Mouse (Mus musculus) adrenal gland, postnatal 10 days (tissue): ENCODE results near the gene Lrrc27. TPM values are rescaled to one million over a fixed set of nuclear protein-coding genes. Genes with fewer than 3 reads are reported as not detected.

Experiments used
- DNase-seq: peaks from one replicate; pipeline ENCODE4 v3.0.0; 2021; ENCODE audit warnings: mixed read lengths
- total RNA-seq, 2 experiments: library from RNA; stranded (reverse); gene quantifications; 2 replicates each; pipeline ENCODE4 v1.2.3; 2021

Lrrc27 gene
- total RNA-seq, 2 experiments from 2014 or later: 3.9 to 7.7 TPM

- no peak for DNase-seq
Observed at GRCm38 (mm10) chr7:139275586-139275985, 62.8 kb downstream of the Lrrc27 start.

GRCm38 (mm10) chr7:139276150-139276549 is 63.4 kb downstream of the Lrrc27 start:
- no peak for DNase-seq

- DNase-seq: no peak
Observed at GRCm38 (mm10) chr7:139277536-139277935, 64.7 kb downstream of the Lrrc27 start.

GRCm38 (mm10) chr7:139279571-139279970 is 66.8 kb downstream of the Lrrc27 start:
- no peak for DNase-seq

GRCm38 (mm10) chr7:139280044-139280443 is 67.3 kb downstream of the Lrrc27 start:
- DNase-seq: no peak

- DNase-seq: no peak
Observed at GRCm38 (mm10) chr7:139281195-139281594, 68.4 kb downstream of the Lrrc27 start.

GRCm38 (mm10) chr7:139282037-139282436 is 69.2 kb downstream of the Lrrc27 start:
- no peak for DNase-seq

GRCm38 (mm10) chr7:139285295-139285943 is 72.6 kb downstream of the Lrrc27 start:
- no peak for DNase-seq

- DNase-seq: no peak
Observed at GRCm38 (mm10) chr7:139288540-139288939, 75.8 kb downstream of the Lrrc27 start.

Other genes starting within 250 kb of the Lrrc27 start
- 1 to 10 TPM; 3.3 to 6.3 TPM for gene Dpysl4, start 127.0 kb upstream of the Lrrc27 start, total RNA-seq
- gene Stk32c, start 319 bp downstream of the Lrrc27 start, total RNA-seq: 1 to 10 TPM; 2.7 to 3.5 TPM
- 10 to 100 TPM in 1 of 2 experiments, 1 to 10 TPM in 1; 9.2 to 22.2 TPM for gene Pwwp2b, start 35.5 kb downstream of the Lrrc27 start, total RNA-seq
- gene Inpp5a, start 176.1 kb downstream of the Lrrc27 start, total RNA-seq: 10 to 100 TPM; 59.4 to 64.1 TPM